Mouse (Mus musculus) liver, embryonic 15.5 days (tissue): ENCODE data around the gene Mturn. TPM values are rescaled to one million over a fixed set of nuclear protein-coding genes. Genes with fewer than 3 reads are reported as not detected.

Source experiments
- ATAC-seq: fragments of 200-750 bp; cut with Nextera tagmentation; 2 replicates; pipeline ENCODE4 v1.8.0; 2017; ENCODE audit warnings: moderate number of reproducible peaks, mild to moderate bottlenecking, moderate library complexity; ENCODE audit not compliant: insufficient read depth
- H3K27ac ChIP-seq: fragments of 300-500 bp; sonication (generic); replicated peaks from 2 replicates; pipeline ENCODE4 v1.5.1; 2015; ENCODE audit warnings: mild to moderate bottlenecking, inconsistent platforms
- H3K27me3 ChIP-seq: fragments of 300-500 bp; sonication (generic); 2 replicates; pipeline ENCODE4 v1.6.1; 2015; ENCODE audit warnings: mild to moderate bottlenecking, inconsistent platforms
- H3K36me3 ChIP-seq: fragments of 300-500 bp; sonication (generic); replicated peaks from 2 replicates; pipeline ENCODE4 v1.6.1; 2015; ENCODE audit warnings: moderate library complexity, mild to moderate bottlenecking, inconsistent platforms
- H3K4me1 ChIP-seq: fragments of 300-500 bp; sonication (generic); replicated peaks from 2 replicates; pipeline ENCODE4 v1.6.1; 2015; ENCODE audit warnings: inconsistent platforms
- H3K4me2 ChIP-seq: fragments of 300-500 bp; sonication (generic); 2 replicates; pipeline ENCODE4 v1.6.1; 2015; ENCODE audit warnings: moderate library complexity, mild to moderate bottlenecking, inconsistent platforms
- H3K4me3 ChIP-seq: fragments of 300-500 bp; sonication (generic); replicated peaks from 2 replicates; pipeline ENCODE4 v1.5.1; 2015; ENCODE audit warnings: mild to moderate bottlenecking, inconsistent platforms
- H3K9ac ChIP-seq: fragments of 300-500 bp; sonication (generic); 2 replicates; pipeline ENCODE4 v1.6.1; 2015; ENCODE audit warnings: moderate library complexity, mild to moderate bottlenecking, inconsistent platforms
- H3K9me3 ChIP-seq: fragments of 300-500 bp; sonication (generic); replicated peaks from 2 replicates; pipeline ENCODE4 v1.6.1; 2016; ENCODE audit warnings: inconsistent platforms
- WGBS: fragments of 180-500 bp; shearing (Covaris S2); methylation state at CpG from one replicate; pipeline ENCODE4 v1.1.7; 2015; ENCODE audit warnings: mixed read lengths; ENCODE audit not compliant: insufficient replicate concordance; 5-methylcytosine and 5-hydroxymethylcytosine counted together
- polyA plus RNA-seq: library from polyadenylated mRNA; unstranded; fragments of >200 nt; fragmentation: Nextera tagmentation; extraction: Ambion mirVana; gene quantifications from 2 replicates; pipeline ENCODE4 v1.2.1, GENCODE M21; 2015

The Mturn gene
- polyA plus RNA-seq, 1 experiment from 2014 or later: 1.2 TPM

DNA sequence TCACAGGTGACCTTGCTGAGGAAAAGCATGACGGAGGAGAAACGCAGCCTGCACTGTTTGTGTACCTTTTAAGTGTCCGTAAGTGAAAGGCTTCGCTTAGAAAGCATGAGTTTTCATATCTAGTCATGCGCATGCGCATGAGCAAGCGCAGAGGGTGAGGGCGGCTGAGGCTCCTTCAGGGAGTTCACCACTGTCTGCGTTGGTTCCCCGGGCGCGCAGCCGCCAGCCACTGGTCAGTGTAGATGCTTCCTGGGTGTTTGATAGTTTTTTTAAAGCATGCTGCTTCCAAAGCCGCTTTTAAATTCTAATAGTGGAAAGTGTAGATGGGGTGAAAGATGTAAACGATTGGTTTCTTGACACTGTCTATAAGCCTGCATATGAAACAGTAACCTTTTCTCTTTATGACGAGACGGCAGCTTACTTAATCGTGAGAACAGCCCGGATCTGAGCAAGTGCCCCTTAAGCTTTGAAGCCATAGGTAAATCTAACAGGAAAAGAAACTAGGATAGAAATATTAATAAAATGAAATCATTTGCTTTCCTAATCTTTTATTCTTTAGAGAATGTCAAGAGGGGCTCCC, 18.1 kb downstream of the Mturn start:
- H3K4me1 ChIP-seq: peaks cover 7% of the 10 kb centered on the region
- no peaks in the 10 kb centered on the region for H3K36me3 ChIP-seq
- H3K9ac ChIP-seq: peak overlapping the region; percentile 37
- H3K4me2 ChIP-seq: peak overlapping the region; percentile 80
- no peak overlapping the region for H3K27ac ChIP-seq
- H3K4me3 ChIP-seq: peak overlapping the region; percentile 53
- peak; percentile 65 for ATAC-seq
- H3K9me3 ChIP-seq: no peaks in the 10 kb centered on the region
- 3% methylated on average over 19 of the region's 19 CpGs for WGBS
- H3K27me3 ChIP-seq: peaks cover 63% of the 10 kb centered on the region

DNA sequence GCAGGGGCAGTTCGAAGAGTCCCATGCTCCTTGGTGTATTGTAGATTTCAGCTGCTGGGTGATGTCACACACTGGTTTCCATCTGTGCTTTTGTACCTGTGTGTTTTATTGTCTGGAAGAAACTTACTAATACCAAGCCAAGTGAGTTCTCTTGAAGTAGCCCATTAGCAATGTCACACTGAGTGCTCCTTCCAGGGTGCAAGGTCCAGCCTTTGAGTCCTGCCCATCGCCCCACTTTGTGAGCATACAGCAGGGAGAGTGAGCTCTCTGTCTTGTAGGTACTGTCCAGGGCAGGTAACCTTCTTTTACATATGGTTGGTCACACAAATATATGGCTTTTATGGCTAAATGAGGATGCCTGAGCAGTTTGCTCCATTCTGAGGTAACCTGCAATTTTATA, 19.1 kb downstream of the Mturn start:
- Histone ChIP-seq H3K4me1 (peaks cover 8% of the 10 kb centered on the region), H3K27me3 (peaks cover 66% of the 10 kb centered on the region), H3K4me2 (no peak overlapping the region), H3K9me3 (no peaks in the 10 kb centered on the region), H3K36me3 (no peaks in the 10 kb centered on the region), H3K4me3 (no peak overlapping the region), H3K9ac (no peak overlapping the region), H3K27ac (no peak overlapping the region)
- ATAC-seq: no peak
- 72% methylated on average over 2 of the region's 2 CpGs for WGBS

DNA sequence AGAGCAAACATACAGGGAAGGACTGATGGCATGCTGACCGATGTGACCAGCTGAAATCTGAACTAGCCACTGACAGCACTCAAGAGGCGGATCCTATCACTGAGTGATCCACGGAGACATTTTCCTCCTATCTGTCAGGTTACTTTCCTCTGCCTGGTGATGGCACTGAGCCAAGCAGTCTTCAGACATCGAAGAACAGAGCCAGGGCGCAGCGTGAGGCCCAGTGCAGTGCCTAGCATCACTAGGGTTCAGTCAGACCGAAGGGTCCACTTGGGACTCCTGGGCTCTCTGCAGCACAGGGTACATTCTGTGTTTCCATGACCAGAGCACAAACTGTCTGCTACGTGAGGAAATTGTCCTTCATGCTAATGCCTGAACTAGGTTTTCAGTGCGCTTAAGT, 20.5 kb downstream of the Mturn start:
- Histone ChIP-seq H3K36me3 (no peaks in the 10 kb centered on the region), H3K27me3 (peaks cover 58% of the 10 kb centered on the region), H3K9me3 (no peaks in the 10 kb centered on the region), H3K4me2 (no peak overlapping the region), H3K4me1 (peaks cover 11% of the 10 kb centered on the region), H3K4me3 (no peak overlapping the region), H3K27ac (no peak overlapping the region), H3K9ac (no peak overlapping the region)
- ATAC-seq: no peak
- WGBS: 57% methylated on average over 9 of the region's 9 CpGs

DNA sequence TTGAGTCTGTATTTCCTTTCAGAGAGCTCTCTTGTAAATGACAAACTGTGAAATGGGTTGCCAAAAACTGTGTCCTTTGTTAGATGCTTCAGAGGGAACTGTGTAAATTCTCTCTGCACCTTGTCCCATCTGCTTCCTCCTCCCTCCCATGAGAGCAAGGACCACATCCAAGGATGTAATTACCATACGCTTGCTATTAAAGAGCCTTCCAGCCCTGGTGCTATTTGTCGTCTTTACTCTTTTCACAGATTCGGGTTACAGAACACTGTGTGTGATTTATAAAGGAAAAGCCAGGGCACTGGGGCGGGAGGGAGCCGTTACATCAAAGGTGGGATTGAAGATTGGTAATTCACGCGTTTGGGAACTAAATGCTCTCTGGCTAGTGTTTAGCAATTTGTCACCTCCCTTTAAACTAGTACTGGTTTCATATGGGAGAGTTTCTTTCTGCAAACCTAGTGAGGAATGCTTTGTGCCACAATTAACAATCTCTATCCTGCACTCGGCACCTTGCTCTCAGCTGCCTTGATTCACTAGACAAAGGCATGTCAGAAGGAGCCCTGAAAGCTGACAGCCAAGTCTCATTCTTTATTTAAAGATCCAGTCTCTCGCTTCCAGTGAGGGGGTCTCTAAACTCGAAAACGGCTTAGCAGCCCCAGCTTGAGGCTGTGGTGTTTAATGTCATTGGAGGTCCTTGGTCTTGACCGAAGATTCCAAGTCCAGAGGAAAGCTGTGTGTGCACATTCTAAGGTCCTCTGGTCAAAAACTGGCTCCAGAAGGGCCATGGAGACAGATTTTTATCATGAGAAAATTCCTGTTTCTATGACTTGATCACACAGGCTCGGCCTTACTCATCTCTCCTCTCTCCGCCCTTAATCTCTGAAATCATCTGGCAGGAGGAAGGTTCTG, 22.5 kb downstream of the Mturn start:
- H3K27ac ChIP-seq: no peak overlapping the region
- no peaks in the 10 kb centered on the region for H3K9me3 ChIP-seq
- peaks cover 48% of the 10 kb centered on the region for H3K27me3 ChIP-seq
- ATAC-seq: no peak
- no peak overlapping the region for H3K4me3 ChIP-seq
- H3K9ac ChIP-seq: no peak overlapping the region
- peaks cover 6% of the 10 kb centered on the region for H3K4me1 ChIP-seq
- WGBS: 22% methylated on average over 14 of the region's 14 CpGs
- no peaks in the 10 kb centered on the region for H3K36me3 ChIP-seq
- no peak overlapping the region for H3K4me2 ChIP-seq

DNA sequence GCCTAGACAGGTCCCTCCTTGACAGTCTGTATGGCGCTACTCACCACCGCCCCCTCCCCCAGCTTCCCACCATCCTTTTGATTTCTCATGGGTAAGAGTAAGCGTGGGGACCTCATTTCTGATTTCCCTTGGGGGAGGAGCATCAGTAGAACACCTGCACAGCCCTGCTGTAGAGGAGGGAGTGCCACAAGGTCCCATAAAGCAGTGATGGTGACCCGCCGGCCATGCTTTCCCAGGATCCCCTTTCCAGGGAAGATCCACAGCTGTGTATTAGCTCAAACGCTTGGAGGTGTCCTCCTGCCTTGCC, 23.1 kb downstream of the Mturn start:
- no peak for ATAC-seq
- 22% methylated on average over 6 of the region's 6 CpGs for WGBS

DNA sequence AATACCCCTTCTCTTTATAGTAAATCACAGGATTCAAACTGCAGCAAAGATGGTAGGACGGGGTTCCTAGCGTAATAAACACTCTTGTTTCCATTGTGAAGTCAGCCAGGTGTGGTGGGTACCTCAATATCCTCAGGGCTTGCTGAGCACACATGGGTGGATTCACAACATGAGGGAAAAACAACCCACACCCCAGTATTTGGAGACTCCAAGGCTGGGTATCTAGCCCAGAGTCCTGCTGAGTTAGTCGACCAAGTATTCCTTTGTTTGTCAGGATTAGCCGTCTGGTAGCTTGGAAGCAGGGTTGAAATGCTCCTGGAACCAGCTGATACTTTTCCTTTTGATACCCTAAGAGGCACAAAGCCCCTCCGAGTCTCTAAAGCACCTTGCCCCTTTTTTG, 23.4 kb downstream of the Mturn start:
- ATAC-seq: no peak
- H3K9ac ChIP-seq: no peak overlapping the region
- no peaks in the 10 kb centered on the region for H3K9me3 ChIP-seq
- no peaks in the 10 kb centered on the region for H3K36me3 ChIP-seq
- H3K27me3 ChIP-seq: peaks cover 48% of the 10 kb centered on the region
- no peak overlapping the region for H3K27ac ChIP-seq
- peaks cover 3% of the 10 kb centered on the region; the same call in 1 of the 2 replicates for H3K4me1 ChIP-seq
- WGBS: 23% methylated on average over 5 of the region's 5 CpGs
- H3K4me2 ChIP-seq: no peak overlapping the region
- H3K4me3 ChIP-seq: no peak overlapping the region

More for the DNA sequence above, 23.1 kb downstream of the Mturn start:
- Histone ChIP-seq H3K4me1 (peaks cover 3% of the 10 kb centered on the region; the same call in 1 of the 2 replicates), H3K4me2 (no peak overlapping the region), H3K36me3 (no peaks in the 10 kb centered on the region), H3K4me3 (no peak overlapping the region), H3K27me3 (peaks cover 48% of the 10 kb centered on the region), H3K9me3 (no peaks in the 10 kb centered on the region), H3K27ac (no peak overlapping the region), H3K9ac (no peak overlapping the region)

DNA sequence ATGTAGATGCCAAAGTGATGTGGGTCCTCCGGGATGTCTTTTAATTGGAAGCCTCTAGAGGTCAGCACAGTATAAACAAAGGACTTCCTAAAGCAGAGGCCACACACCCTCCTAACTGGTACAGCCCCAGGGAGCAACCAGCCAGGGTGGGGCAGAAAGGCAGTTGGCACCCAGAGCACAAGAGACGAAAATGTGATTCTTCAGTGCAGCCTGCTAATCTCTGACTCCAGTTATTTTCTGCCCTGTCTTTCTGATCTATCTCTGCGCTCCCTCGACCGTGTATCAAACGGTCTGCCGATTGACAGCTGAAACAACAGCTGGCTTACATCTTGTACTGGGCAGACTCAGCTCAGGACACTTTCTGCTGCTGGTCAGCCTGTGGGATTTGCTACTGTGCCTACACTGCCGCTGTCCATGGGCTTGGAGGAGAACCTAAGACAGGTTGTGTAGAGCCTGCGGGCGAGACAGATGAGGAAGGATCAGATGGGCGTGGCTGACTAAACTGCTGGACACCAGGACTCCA, 24.0 kb downstream of the Mturn start:
- Histone ChIP-seq H3K4me3 (0 out of 2 replicates have a peak overlapping the region, but pooled peaks have one; percentile 6), H3K36me3 (no peaks in the 10 kb centered on the region), H3K4me2 (peak overlapping the region; percentile 40), H3K9me3 (no peaks in the 10 kb centered on the region), H3K4me1 (peaks cover 3% of the 10 kb centered on the region; the same call in 1 of the 2 replicates), H3K27me3 (peaks cover 43% of the 10 kb centered on the region), H3K9ac (no peak overlapping the region), H3K27ac (no peak overlapping the region)
- 23% methylated on average over 11 of the region's 11 CpGs for WGBS
- ATAC-seq: peak; percentile 42

DNA sequence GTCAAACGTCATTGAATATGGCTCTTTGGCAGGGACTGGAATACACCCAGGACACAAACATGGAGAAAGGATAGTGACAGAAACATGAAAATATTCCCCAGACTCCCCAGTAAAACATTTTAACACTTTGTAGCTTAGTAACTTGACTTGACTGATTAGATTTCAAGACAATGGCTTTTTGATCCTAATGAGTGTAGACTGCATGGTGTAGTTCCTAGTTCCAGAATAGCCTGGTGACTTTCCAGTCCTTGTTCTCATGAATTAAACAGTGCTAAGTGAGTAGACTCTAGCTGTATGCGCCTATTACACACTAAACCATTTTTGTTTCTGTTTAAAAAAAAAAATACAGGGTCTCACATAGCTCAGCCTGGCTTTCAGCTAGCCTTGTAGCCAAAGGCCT, 24.7 kb downstream of the Mturn start:
- Histone ChIP-seq H3K9ac (no peak overlapping the region), H3K4me2 (no peak overlapping the region), H3K36me3 (no peaks in the 10 kb centered on the region), H3K4me3 (no peak overlapping the region), H3K4me1 (peaks cover 3% of the 10 kb centered on the region; the same call in 1 of the 2 replicates), H3K27me3 (peaks cover 38% of the 10 kb centered on the region), H3K27ac (no peak overlapping the region), H3K9me3 (no peaks in the 10 kb centered on the region)
- 45% methylated on average over 2 of the region's 2 CpGs for WGBS
- ATAC-seq: no peak

DNA sequence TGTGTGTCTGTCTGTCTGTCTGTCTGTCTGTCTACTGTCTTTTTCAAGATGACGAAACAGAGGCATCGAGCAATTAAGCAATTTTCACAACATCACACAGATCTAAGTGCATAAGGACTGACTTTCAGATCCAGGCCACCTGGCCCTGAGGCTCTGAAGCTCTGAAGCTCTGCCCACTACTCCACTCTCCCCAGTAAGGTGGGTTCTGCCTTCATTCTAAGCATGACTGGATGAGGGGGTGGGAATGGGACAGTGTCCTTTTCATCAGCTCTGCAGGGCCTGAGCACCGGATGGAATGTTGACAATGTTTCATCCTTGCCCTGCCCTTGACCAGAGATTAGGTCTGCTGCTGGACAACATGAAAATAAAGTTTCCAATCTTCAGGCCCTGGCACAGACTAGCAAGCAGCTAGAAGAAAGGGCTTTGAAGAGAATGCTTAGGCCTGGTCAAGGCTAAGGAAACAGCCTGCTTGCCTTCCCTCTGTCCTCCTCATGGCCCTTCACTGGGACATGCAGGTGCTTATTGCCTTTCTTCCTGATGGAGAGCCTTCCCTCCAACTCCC, 25.3 kb downstream of the Mturn start:
- no peak for ATAC-seq
- no peak overlapping the region for H3K27ac ChIP-seq
- peaks cover 3% of the 10 kb centered on the region; the same call in 1 of the 2 replicates for H3K4me1 ChIP-seq
- no peak overlapping the region for H3K9ac ChIP-seq
- H3K27me3 ChIP-seq: peaks cover 32% of the 10 kb centered on the region
- WGBS: 55% methylated on average over 3 of the region's 3 CpGs
- H3K4me3 ChIP-seq: no peak overlapping the region
- no peaks in the 10 kb centered on the region for H3K36me3 ChIP-seq
- H3K4me2 ChIP-seq: no peak overlapping the region
- H3K9me3 ChIP-seq: no peaks in the 10 kb centered on the region

DNA sequence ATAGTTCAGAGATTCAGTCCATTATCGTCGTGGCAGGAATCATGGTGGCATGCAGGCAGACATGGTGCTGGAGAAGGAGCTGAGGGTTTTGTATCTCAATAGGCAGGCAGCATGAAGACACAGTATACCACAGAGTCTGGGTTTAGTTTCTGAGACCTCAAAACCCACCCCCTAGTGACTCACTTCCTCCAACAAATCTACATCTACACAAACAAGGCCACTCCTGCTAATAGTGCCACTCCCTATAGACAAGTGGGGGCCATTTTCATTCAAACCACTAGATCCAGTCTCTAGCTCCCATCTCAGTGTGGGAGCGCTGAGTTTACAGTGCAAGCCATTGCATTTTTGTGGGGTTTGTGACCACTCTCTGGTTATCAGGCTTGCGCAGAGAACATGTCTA, 27.2 kb downstream of the Mturn start:
- no peak for ATAC-seq
- Histone ChIP-seq H3K36me3 (no peaks in the 10 kb centered on the region), H3K9me3 (no peaks in the 10 kb centered on the region), H3K27me3 (peaks cover 13% of the 10 kb centered on the region), H3K27ac (no peak overlapping the region), H3K4me2 (no peak overlapping the region), H3K9ac (no peak overlapping the region), H3K4me3 (no peak overlapping the region), H3K4me1 (peaks cover 3% of the 10 kb centered on the region; the same call in 1 of the 2 replicates)
- 62% methylated on average over 4 of the region's 4 CpGs for WGBS

DNA sequence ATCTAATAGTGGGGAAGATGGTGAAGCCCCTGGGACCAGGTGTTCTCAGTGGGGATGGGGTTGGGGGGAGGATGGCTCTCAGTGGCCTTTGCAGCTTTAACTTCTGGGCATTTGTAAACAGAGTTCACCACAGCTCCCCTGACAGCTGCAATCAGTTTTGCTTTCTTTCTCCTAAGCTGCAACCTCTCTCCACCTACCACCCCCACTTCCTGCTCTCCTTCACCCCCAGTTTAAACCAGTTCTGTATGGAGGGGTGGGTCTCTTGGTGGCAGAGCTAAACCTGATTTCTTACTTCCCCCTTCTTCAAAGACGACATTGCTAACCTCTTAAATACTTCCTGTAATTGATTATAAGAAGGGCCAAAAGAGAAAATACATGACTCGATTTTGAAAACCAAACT, 34.3 kb downstream of the Mturn start:
- Histone ChIP-seq H3K36me3 (no peaks in the 10 kb centered on the region), H3K4me2 (no peak overlapping the region), H3K4me1 (peaks cover 10% of the 10 kb centered on the region; the same call in 1 of the 2 replicates), H3K27ac (no peak overlapping the region), H3K4me3 (no peak overlapping the region), H3K27me3 (no peaks in the 10 kb centered on the region), H3K9ac (no peak overlapping the region), H3K9me3 (no peaks in the 10 kb centered on the region)
- no peak for ATAC-seq
- WGBS: 10% methylated on average over 2 of the region's 2 CpGs
